Mouse (Mus musculus): ENCODE results near the gene Stip1.

DNA sequence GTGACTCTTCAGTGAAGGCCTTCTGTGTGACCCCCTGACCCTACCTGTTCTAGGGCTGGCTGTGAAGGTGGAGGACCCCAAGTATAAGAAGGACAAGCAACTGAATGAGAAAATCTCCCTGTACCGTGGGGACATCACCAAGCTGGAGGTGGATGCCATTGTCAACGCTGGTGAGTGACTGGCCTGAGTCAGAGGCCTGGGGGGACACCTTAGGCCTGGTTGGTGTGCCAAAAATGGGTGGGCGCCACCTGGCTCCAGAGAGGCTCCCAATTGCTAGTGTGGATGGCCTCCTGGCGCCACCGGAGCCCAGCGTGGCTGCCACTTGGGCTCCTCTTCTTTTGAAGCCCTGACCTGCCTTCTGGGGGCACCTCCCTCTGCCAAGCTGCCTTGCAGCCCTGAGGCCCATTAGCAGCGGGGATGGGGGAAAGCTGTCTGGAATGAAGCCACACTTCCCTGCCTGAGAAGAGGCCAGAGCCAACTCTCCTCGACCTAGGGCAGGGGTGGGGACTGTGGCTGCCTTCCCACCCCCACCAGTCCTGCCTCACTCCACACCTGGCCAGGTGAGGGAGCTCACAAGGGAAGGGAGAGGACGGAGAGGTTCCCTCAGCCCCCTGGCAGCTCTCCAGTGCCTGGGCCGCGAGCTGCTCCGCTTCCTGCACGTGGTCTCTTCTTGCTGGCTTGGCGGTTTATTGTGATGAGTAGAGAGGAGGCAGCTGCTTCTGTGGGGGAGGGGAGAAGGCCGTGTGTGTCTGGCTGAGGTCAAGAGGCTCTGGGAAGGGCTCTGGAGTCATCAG lies 26.5 kb upstream of the Stip1 start:
- TF ChIP-seq CTCF (IDR thresholded peaks at IDR 0.05; ENCODE audit: insufficient read depth, low read length), result no peak
- no peak for TF ChIP-seq POLR2A (IDR thresholded peaks at IDR 0.05; ENCODE audit: borderline replicate concordance, extremely low read depth, low read depth, low read length)
